Mouse (Mus musculus): ENCODE data around the gene Casp4.

Casp4 gene

DNA sequence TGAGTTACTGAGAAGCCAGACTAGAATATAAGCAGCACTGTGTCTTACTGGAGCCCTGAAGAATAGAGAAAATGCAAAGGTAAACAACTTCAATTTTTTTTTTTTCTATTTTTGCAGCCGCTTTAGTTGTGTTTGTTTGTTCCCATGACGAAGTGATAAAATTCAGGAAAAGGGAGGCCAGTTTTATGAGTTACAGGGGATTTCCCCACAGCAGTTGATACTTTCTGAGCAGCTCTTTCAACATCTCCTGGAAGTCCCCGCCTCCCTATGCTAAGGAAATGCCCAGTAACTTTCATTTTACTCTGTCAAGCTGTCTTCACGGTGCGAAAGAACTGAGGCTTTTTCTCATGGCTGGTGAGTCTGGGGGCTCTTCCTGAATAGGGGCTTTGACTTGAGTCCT lies at the start of gene Casp4:
Gene Casp4, plus strand, starts transcription at position 268 of the 400 bp plus-strand sequence.
- DNase-seq, result no peak

DNA sequence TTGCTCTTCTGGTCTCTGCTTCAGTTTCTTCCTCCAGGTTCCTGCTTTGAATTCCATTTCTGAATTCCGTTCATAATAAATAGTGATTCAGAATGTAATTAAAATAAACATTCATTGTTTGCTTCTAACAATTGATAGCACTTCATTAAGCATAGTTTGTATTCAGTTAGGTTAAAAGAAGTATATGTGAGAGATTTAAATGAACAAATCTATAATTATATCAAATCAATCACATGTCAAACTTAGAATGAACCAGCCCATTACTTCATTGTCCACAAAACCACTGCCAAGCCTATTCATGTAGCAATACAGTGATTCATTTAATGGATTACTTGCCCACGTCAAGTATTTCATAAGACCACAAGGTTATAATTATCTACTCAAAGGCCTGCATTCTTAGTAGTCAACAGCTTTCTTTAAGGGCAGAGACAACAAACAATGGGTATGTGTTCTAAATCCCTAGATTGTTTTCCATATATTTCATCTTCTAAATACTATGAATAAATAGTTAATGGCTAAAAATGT lies 44.6 kb upstream of the Casp4 start:
- DNase-seq, result no peak

DNA sequence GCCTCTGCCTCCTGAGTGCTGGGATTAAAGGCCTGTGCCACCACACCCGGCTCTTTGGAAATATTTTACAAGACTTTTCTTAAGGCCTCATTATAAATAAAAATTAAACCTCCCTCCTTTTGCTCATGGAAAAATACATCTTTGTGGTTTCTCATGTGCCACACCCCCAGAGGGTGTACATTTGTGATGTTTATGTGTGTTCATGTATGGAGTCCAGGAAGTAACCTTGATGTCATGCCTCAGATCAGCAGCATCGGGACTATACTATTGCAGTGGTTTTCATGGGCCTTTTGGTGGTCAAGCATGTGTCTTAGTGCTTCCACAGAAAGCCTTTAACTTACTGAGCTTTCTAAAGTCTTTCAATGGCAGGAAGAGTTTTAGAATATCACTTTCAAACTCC lies 38.4 kb upstream of the Casp4 start:
- no peak for DNase-seq

DNA sequence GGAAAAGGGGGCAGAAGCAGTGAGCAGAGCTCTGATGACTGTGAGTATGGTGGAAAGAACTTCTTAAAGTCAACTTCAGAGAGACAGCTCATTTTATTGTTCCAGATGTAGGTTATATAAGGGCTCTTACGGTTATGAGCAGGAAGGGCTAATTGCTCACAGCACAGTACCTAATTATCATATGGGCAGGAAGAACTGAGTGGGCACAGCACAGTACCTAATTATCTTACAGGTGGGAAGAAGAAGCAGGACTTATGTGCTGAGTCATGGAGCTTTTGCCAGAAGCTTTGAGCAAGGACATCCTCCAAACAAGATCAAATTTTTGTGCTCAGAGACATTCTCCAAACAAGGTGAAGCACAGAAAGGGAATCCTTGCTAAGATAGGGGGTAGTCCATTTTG lies 37.7 kb upstream of the Casp4 start:
- DNase-seq, result no peak

DNA sequence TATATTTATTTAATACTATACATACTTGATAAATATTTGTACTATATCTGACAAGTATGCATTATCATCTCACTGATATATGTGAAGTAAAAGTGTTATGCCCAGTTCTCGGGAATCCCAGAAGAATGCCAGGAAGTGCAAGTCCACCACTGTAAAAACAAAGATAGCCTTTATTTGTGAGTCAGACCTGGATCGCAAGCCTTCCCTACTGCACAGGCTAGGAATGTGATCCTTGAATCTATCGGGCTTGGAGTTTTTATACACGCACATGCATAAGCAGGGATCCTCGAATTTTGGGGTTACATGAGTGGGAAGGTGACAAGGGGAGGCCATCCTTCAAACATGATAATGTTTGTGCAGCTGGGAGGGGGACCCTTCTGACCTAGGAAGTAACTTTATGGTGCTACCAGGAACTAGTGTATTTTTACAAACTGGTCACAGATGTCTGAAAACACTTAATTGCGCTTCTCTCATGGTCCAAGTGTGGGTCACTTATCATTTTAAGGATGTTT lies 37.2 kb upstream of the Casp4 start:
- DNase-seq, result no peak

DNA sequence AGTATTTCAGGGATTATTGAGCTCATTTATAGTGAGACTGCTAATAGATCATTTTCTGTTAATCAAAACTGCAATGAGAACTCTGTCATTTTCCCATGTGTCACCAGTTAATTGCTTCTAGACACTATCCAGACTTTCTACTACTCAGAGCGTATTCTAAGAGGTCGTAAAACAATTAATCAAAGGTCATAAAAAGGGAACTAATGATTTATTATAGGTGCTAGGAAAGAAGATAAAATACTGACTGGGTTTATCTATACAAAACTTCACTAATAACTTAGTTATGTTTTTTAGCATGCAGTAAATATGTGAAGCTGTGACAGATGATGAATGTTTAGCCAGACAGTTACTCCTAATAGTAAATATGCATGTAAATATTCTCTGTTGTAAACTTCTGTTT lies 22.6 kb upstream of the Casp4 start:
- DNase-seq, result no peak

DNA sequence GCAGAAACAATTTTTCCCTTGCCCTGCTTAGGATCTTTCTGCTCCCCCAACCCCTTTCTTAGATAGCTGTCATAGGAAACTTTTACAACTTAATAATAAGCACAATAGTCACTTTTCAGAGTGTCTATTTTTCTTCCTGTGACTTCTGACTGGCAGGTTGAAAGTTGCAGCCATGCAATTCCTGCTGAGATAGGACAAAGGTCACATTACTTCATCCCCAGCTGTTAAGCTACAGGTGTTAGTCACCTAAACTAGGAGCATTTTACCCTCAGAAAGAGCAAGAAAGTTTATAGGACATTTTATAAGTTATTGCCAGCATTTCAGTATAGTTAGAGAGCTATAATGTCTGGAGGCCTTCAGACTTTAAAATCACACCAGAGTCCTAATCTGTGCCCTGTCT lies 22.0 kb upstream of the Casp4 start:
- no peak for DNase-seq

DNA sequence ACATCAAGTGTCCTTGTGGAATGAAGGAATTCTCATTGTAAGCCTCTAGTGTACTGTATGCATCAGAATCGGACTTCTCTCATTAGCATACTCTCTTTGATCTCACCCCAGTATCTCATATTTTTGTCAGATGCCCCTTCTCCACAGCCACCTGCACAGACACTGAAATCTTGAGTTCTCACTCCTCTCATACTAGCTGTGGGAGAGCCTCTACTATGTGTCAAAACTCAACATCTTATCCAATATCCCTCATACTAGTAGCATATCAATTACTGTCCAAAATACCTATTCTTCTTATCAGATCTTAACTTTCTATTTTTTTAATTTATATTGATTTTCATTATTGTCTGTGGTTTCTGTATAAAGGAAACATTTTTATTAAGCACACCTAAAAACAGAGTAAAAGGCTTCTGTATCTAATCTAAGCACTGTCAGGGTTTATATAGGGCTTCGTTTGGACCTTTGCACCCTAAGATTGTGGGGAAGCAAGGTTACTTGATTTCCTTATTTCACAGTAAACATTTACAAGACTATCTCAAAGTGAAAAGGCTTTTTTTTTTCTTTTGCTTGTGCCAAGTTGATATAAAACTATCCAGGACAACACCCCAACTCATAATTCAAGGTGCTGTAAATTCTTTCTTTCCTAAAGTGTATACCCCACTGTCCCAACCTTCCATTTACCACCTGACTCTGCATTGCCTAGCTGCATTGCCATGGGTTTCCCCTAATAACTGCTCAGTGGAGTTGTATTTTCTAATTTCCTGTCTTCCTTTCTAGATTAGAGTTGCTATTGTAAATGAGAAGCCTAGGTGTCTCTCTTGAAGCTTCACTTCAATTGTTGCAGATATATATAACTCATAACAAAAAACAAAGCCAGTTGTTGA lies 12.0 kb upstream of the Casp4 start:
- DNase-seq, result no peak

DNA sequence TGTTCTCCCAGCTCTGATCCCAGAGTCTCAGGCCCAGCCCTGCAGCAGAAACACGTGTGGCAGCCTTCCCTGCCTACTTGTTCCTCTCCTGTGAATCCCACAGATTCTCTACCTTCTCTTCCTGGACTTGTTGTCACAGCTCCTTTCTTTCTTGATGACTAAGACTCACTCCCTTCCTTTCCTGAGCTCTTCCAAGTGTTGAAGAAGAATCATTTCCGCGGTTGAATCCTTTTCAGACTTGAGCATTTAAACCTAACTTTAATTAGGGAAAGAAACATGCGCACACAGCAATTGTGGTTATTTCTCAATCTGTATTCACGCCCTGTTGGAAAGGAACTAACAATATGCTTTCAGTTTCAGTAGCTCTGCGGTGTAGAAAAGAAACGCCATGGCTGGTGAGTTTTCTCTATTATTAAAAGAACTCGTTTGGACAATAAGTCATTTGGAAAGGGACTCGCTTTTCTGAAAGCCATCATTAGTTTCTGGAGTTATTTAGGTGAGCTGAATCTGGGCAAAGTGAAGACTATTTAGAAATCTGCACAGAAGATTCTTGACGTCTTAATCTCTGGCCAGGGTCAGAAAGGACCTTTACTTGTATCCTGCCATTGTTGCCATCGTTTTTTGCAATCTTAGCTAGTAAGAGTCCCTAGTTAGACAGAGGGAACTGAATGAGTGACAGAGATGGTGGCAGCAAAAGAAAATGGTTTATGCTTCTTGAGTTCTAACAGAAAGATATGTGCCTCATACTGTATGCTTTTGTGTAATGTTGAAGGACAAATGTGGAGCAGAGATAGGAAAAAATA lies 10.1 kb upstream of the Casp4 start, which contains the start of gene Casp1:
Gene Casp1, plus strand, starts transcription at position 189 of the 803 bp plus-strand sequence.
- no peak for DNase-seq

DNA sequence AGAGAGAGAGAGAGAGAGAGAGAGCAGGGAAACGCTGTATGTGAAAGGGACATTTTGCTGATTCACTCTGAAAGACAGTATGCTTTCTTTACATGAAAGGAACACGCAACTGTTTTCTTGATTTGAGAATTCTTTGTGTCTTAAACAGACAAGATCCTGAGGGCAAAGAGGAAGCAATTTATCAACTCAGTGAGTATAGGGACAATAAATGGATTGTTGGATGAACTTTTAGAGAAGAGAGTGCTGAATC lies 9.6 kb upstream of the Casp4 start:
- DNase-seq, result no peak

DNA sequence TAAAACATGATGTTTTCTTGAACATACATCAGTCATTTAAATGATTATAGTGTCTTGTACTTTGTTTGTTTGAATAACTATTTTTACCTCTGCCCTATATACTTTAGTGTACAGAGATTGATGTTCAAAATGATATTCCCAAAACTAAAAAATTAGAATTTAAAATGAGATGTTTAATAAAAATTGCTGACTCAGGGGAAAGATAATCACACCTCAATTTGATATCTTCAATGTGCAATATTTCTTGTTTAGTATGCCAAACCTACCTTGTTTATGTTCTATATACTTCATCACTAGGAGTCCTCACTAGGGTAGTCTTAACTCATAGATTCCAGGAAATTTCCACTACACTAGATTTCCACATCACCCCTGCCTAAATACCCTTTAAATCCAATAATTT lies 1.5 kb downstream of the Casp4 start:
- no peak for DNase-seq

DNA sequence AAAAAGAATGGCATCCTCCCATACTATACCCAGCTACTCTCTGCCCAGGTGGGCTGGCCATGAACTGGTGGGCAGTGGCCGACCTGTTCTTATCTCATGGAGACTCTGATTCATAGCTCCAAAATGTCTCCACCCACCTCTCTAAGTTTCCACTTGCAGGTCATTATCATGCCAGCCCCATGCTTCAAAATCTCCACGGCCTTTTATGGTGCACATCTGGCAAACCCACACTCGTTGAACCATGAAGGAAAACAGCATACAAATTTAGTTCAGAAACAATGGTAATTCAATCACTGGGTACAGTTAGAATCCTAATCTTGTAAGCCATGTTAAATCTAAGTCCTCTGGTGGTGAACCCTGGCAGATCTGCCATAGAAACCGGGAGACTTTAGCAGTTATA lies 2.8 kb downstream of the Casp4 start:
- DNase-seq, result no peak

DNA sequence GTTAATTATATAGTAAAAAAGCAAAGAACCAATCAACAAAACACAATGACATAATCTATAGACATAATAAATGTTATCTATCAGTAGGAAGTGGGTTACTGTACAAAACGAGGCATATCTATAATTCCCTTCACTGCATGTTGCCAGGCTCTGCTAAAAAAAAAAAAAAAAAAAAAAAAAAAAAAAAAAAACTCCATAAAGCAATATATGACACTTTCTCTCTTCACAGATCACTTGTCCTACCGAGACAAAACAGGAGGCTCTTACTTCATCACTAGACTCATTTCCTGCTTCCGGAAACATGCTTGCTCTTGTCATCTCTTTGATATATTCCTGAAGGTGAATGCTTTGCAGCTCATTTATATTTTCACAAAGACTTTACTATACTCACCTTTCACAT lies 19.6 kb downstream of the Casp4 start:
- DNase-seq, result no peak

DNA sequence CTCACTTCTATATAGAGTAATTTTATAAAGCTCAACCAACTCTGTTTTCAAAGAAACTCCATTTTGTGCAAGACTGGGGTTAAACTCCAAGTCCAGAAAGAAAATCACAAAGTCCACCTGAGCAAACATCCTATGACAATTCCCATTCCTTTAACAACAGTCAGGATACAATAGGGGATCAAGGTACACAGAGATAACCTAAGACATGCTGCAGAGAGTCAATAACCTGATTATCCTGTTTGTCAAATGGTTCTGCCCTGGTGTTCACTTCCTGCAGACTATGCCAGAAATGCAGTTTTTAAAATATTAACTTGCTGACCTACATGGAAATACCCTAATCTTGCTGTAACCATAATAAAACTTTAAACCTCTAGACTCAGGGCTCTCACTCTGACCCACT lies 23.8 kb downstream of the Casp4 start:
- DNase-seq, result no peak

DNA sequence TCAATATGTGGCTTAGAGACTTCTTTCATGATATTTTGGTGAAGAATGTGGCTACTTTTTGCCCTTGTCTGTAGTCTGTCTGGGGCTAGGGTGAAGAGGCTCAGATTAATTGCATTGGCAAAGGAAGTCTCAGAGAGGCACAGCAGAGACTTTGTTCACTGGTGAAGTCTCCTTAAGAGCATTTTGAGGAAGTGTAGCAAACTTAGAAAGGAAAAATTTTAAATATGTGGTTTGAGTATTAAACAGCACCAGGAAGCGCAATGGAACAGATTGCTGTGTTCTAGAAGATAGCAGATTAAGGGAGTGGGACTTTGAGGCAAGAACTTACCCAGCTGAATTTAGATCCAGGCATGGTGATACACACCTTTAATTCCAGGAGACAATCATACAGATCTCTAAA lies 24.8 kb downstream of the Casp4 start:
- no peak for DNase-seq

DNA sequence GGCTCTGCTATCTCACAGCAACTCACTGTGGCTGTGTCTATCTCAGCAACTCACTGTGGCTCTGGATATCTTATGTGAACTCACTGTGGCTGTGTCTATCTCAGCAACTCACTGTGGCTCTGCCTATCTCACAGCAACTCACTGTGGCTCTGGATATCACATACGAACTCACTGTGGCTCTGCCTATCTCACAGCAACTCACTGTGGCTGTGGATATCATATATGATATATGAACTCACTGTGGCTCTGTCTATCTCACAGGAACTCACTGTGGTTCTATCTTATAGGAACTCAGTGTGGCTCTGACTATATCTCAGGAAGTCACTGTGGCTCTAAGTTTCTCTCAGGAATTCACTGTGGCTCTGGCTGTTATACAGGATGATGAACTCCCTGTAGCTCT lies 34.5 kb downstream of the Casp4 start:
- DNase-seq, result no peak

DNA sequence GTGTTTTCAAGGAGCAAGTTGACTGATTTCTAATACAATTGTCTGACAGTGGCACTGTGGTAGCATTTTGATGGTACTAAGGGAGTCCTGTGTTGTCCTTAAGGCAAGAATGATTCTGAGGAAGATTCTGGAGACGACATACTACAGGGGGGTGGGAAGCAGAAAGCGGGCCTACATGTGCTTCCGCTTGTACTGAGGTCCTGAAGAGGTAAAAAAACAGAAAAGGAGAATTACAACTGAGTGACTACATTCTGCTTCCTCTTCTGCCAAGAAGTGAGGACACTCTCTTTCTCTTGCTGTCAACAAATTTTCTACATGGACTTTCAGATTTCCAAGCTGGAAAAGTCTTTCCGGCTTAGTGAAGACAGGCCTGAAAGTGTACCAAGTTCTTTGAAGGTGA lies 35.5 kb downstream of the Casp4 start:
- DNase-seq, result no peak

DNA sequence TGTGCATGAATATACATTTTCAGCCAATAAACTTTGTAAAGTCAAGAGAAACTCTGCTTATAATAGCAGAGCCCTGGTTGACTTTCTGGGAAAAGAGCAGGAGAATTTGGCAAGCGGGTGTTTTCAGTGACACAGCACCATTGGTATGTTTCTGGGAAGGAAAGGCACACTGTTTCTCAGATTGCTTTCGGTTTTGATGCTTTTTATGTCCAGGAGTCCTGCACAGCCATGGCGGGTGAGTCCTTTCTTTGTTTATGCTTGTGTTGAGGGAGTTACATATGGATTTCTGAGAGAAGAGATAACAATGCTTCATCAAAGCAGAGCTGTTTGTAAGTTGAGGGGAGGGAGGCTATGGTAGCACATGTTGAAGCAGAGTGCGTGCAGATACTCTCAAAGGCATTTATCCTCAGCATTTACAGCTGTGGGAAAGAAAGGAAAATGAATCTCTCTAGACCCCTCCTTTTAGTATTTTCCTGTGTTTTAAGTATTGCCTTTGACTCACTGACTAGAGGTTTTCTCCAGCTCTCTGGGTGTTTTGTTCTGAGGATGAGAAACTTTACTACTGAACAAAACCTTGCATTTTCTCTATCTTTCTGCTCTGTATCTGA lies 36.8 kb downstream of the Casp4 start, which contains the start of gene Casp12:
Gene Casp12, plus strand, starts transcription at position 140 of the 608 bp plus-strand sequence.
- no peak for DNase-seq

DNA sequence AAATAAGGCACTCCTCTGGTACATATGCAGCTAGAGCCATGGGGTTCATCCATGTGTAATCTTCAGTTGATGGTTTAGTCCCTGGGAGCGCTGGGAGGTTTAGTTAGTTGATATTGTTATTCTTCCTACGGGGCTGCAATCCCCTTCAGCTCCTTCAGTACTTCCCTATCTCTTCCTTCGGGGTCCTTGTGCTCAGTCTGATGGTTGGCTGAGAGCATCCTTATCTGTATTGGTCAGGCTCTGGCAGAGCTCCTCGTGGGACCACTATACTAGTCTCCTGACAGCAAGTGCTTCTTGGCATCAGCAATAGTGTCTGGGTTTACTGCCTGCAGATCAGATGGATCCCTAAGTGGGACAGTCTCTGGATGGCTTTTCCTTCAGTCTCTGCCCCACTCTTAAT lies 38.8 kb downstream of the Casp4 start:
- no peak for DNase-seq

DNA sequence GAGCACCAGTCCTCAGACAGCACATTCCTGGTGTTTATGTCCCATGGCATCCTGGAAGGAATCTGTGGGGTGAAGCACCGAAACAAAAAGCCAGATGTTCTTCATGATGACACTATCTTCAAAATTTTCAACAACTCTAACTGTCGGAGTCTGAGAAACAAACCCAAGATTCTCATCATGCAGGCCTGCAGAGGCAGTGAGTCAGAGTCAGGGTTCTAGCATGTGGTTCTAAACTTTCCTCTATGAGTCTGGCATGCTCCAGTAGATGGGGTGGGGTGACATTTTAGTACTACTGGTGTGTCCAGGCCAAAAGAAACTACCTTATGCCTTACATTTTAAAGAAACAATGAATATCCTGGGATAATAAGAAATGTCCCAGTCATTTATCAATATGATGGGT lies 45.0 kb downstream of the Casp4 start:
- DNase-seq, result no peak

DNA sequence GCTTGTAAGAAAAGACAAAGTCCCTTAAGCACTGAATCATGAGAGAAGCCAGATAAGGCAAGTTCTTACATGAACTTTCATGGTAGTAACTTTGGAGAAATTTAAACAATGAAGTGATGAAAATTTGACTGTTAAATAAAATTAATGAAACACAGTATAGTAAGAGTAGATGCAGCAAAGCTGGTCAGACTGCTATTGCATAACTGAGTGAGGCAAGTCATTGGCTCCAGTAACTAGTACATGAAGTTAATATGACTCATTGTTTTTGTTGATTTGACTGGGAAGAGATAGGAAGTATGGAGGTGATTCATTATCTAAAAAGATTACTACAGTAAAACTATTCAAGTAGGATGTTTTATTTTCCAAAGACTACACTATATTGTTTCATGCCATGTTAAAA lies 48.2 kb downstream of the Casp4 start:
- no peak for DNase-seq
